Comparison of ENCODE assay signal across 12 mouse cellular contexts in genomic region chr1:89137086-89137816, GRCm38 (mm10).
DNase-seq lines count a peak whose midpoint lies in the region; ATAC-seq and TF ChIP-seq lines count a peak whose summit lies in the region.
"Had no signal": no experiment of that assay in that cellular context is flagged by ENCODE, and none has a peak within 500 bp of the region (broad histone marks: within the 10 kb centered on the region; RNA-seq: fewer than 3 reads in every experiment).

No protein-coding gene starts in this region.

- 87% methylated on average over 13 of the region's 13 CpGs for WGBS in forebrain, embryonic 10.5 days
- WGBS in forebrain, embryonic 11.5 days = 90% methylated on average over 13 of the region's 13 CpGs
- WGBS in kidney, embryonic 15.5 days = 56% methylated on average over 13 of the region's 13 CpGs
- 73% methylated on average over 13 of the region's 13 CpGs for WGBS in midbrain, postnatal 0 days
- WGBS in midbrain, embryonic 10.5 days = 89% methylated on average over 13 of the region's 13 CpGs
- 87% methylated on average over 13 of the region's 13 CpGs for WGBS in intestine, embryonic 16.5 days

- H3K4me3 ChIP-seq in forebrain, embryonic 10.5 days = no peak overlapping the region
- H3K4me3 ChIP-seq in forebrain, embryonic 11.5 days (ENCODE audit: low read depth, low read length) = no peak overlapping the region
- no peak overlapping the region for H3K4me3 ChIP-seq in kidney, embryonic 15.5 days (replicated peaks)
- H3K4me3 ChIP-seq in midbrain, postnatal 0 days (ENCODE audit: low read depth, low read length) = no peak overlapping the region
- H3K4me3 ChIP-seq in midbrain, embryonic 10.5 days = no peak overlapping the region
- H3K4me3 ChIP-seq in intestine, embryonic 16.5 days (ENCODE audit: low read length) = no peak overlapping the region

- H3K4me2 ChIP-seq in forebrain, embryonic 11.5 days (ENCODE audit: low read depth, low read length, severe bottlenecking) = no peak overlapping the region
- H3K4me2 ChIP-seq in kidney, embryonic 15.5 days = no peak overlapping the region
- no peak overlapping the region for H3K4me2 ChIP-seq in midbrain, postnatal 0 days (ENCODE audit: low read depth, low read length, poor library complexity, severe bottlenecking)
- no peak overlapping the region for H3K4me2 ChIP-seq in intestine, embryonic 16.5 days (ENCODE audit: low read depth, low read length)

- H3K9me3 ChIP-seq in forebrain, embryonic 10.5 days = peaks cover 7% of the 10 kb centered on the region; the same call in 1 of the 2 replicates
- H3K9me3 ChIP-seq in forebrain, embryonic 11.5 days (ENCODE audit: control insufficient read depth, low read length) = no peaks in the 10 kb centered on the region
- no peaks in the 10 kb centered on the region for H3K9me3 ChIP-seq in kidney, embryonic 15.5 days (replicated peaks)
- no peaks in the 10 kb centered on the region for H3K9me3 ChIP-seq in midbrain, postnatal 0 days (ENCODE audit: low read length)
- no peaks in the 10 kb centered on the region; the same call in 1 of the 2 replicates for H3K9me3 ChIP-seq in midbrain, embryonic 10.5 days (replicated peaks)
- no peaks in the 10 kb centered on the region for H3K9me3 ChIP-seq in intestine, embryonic 16.5 days (ENCODE audit: control insufficient read depth, low read length)

- H3K36me3 ChIP-seq in forebrain, embryonic 10.5 days (replicated peaks) = peaks cover 68% of the 10 kb centered on the region
- H3K36me3 ChIP-seq in forebrain, embryonic 11.5 days (ENCODE audit: control insufficient read depth, insufficient read depth, low read length) = no peaks in the 10 kb centered on the region; the same call in 1 of the 2 replicates
- peaks cover 37% of the 10 kb centered on the region for H3K36me3 ChIP-seq in kidney, embryonic 15.5 days
- H3K36me3 ChIP-seq in midbrain, postnatal 0 days (ENCODE audit: insufficient read depth, low read length) = no peaks in the 10 kb centered on the region
- H3K36me3 ChIP-seq in midbrain, embryonic 10.5 days = peaks cover 54% of the 10 kb centered on the region
- H3K36me3 ChIP-seq in intestine, embryonic 16.5 days (ENCODE audit: control insufficient read depth, insufficient read depth, low read length) = peaks cover 7% of the 10 kb centered on the region
- H3K36me3 ChIP-seq: G1E had no signal

- ATAC-seq in forebrain, embryonic 11.5 days (replicated peaks; ENCODE audit: low FRiP score) = no peak
- ATAC-seq in kidney, embryonic 15.5 days (replicated peaks; ENCODE audit: low FRiP score) = peak; percentile 8; the same call in 1 of the 2 replicates
- peak; percentile 44; the same call in 1 of the 2 replicates for ATAC-seq in midbrain, postnatal 0 days (ENCODE audit: low FRiP score)
- no peak for ATAC-seq in intestine, embryonic 16.5 days

- no peak overlapping the region for H3K9ac ChIP-seq in forebrain, embryonic 11.5 days (ENCODE audit: low read length)
- no peak overlapping the region for H3K9ac ChIP-seq in kidney, embryonic 15.5 days
- H3K9ac ChIP-seq in midbrain, postnatal 0 days (replicated peaks; ENCODE audit: low read length, poor library complexity, severe bottlenecking) = no peak overlapping the region
- H3K9ac ChIP-seq in intestine, embryonic 16.5 days (ENCODE audit: low read depth, low read length) = no peak overlapping the region
- H3K9ac ChIP-seq: liver, embryonic 14.5 days had no signal

- H3K4me1 ChIP-seq in forebrain, embryonic 10.5 days = peaks cover 32% of the 10 kb centered on the region
- H3K4me1 ChIP-seq in forebrain, embryonic 11.5 days (replicated peaks; ENCODE audit: control insufficient read depth, insufficient read depth, low read length) = no peaks in the 10 kb centered on the region
- H3K4me1 ChIP-seq in kidney, embryonic 15.5 days = peaks cover 41% of the 10 kb centered on the region
- H3K4me1 ChIP-seq in midbrain, postnatal 0 days (ENCODE audit: insufficient read depth, low read length) = peaks cover 13% of the 10 kb centered on the region; the same call in 1 of the 2 replicates
- H3K4me1 ChIP-seq in midbrain, embryonic 10.5 days = no peaks in the 10 kb centered on the region
- H3K4me1 ChIP-seq in intestine, embryonic 16.5 days (ENCODE audit: control insufficient read depth, insufficient read depth, low read length) = peaks cover 9% of the 10 kb centered on the region; the same call in 1 of the 2 replicates

- TF ChIP-seq CTCF in midbrain, postnatal 0 days (IDR thresholded peaks at IDR 0.05) = no peak

- DNase-seq in forebrain, embryonic 10.5 days (ENCODE audit: extremely low spot score, low spot score) = no peak
- DNase-seq in forebrain, embryonic 11.5 days (ENCODE audit: low spot score) = no peak
- DNase-seq in kidney, postnatal 10 days = no peak
- peak; percentile 55 for DNase-seq in midbrain, postnatal 0 days (ENCODE audit: low spot score)
- DNase-seq in midbrain, embryonic 10.5 days (ENCODE audit: low spot score) = no peak
- DNase-seq in testis, postnatal 14 days (ENCODE audit: low spot score) = peak; percentile 66
- DNase-seq: cerebellum, adult 8-10 months; lung, postnatal 4 days had no signal

- no peaks in the 10 kb centered on the region for H3K27me3 ChIP-seq in forebrain, embryonic 10.5 days (ENCODE audit: poor library complexity, severe bottlenecking)
- no peaks in the 10 kb centered on the region for H3K27me3 ChIP-seq in forebrain, embryonic 11.5 days (ENCODE audit: control insufficient read depth, insufficient read depth, low read length)
- no peaks in the 10 kb centered on the region for H3K27me3 ChIP-seq in kidney, embryonic 15.5 days
- no peaks in the 10 kb centered on the region for H3K27me3 ChIP-seq in midbrain, postnatal 0 days (ENCODE audit: insufficient read depth, low read length)
- no peaks in the 10 kb centered on the region for H3K27me3 ChIP-seq in midbrain, embryonic 10.5 days (ENCODE audit: low read depth, poor library complexity, severe bottlenecking)
- H3K27me3 ChIP-seq in intestine, embryonic 16.5 days (replicated peaks; ENCODE audit: control insufficient read depth, insufficient read depth, low read length) = no peaks in the 10 kb centered on the region

- peak overlapping the region; percentile 40; the same call in 1 of the 2 replicates for H3K27ac ChIP-seq in forebrain, embryonic 10.5 days
- no peak overlapping the region for H3K27ac ChIP-seq in forebrain, embryonic 11.5 days (ENCODE audit: low read depth, low read length)
- 0 out of 2 replicates have a peak overlapping the region, but pooled peaks have one; percentile 10 for H3K27ac ChIP-seq in kidney, embryonic 15.5 days
- H3K27ac ChIP-seq in midbrain, postnatal 0 days (ENCODE audit: low read depth, low read length) = no peak overlapping the region
- no peak overlapping the region for H3K27ac ChIP-seq in midbrain, embryonic 10.5 days (replicated peaks)
- no peak overlapping the region for H3K27ac ChIP-seq in intestine, embryonic 16.5 days (ENCODE audit: low read length)
- H3K27ac ChIP-seq: liver, embryonic 14.5 days had no signal

Comparison
In these comparisons a context has a peak if more than half of its experiments do, and no peak if none do; other contexts are left out.
1. DNase-seq: peak in midbrain, postnatal 0 days (single experiment) and testis, postnatal 14 days (single experiment); none in forebrain, embryonic 10.5 days (single experiment), forebrain, embryonic 11.5 days (single experiment), kidney, postnatal 10 days (single experiment) and midbrain, embryonic 10.5 days (single experiment).
2. H3K27ac ChIP-seq: peak in forebrain, embryonic 10.5 days (single experiment) and kidney, embryonic 15.5 days (single experiment); none in forebrain, embryonic 11.5 days (single experiment), midbrain, postnatal 0 days (single experiment), midbrain, embryonic 10.5 days (single experiment) and intestine, embryonic 16.5 days (single experiment).
3. ATAC-seq: peak in kidney, embryonic 15.5 days (single experiment) and midbrain, postnatal 0 days (single experiment); none in forebrain, embryonic 11.5 days (single experiment) and intestine, embryonic 16.5 days (single experiment).